Mouse (Mus musculus) frontal cortex, postnatal 36 days (tissue): ENCODE measurements around the gene Cat.
A peak's percentile ranks its signal among the peaks of the same experiment; 100 is the strongest.

Experiments used
- DNase-seq, 2 experiments: peaks; one replicate each; pipeline ENCODE4 v3.0.0; 2022; ENCODE audit warnings: low spot score in 2 of 2

Cat gene

GRCm38 (mm10) chr2:103477456-103477855 lies 7.5 kb downstream of the Cat start:
- no peak for DNase-seq

- no peak for DNase-seq
These were observed 8.3 kb downstream of the Cat start for GRCm38 (mm10) chr2:103476657-103477056.

GRCm38 (mm10) chr2:103476180-103476579 lies 8.8 kb downstream of the Cat start:
- no peak for DNase-seq

GRCm38 (mm10) chr2:103473362-103473761 lies 11.6 kb downstream of the Cat start:
- no peak for DNase-seq

- no peak for DNase-seq
These were observed 17.9 kb downstream of the Cat start for GRCm38 (mm10) chr2:103466984-103467588.

- no peak for DNase-seq
These were observed 18.7 kb downstream of the Cat start for GRCm38 (mm10) chr2:103466272-103466671.

GRCm38 (mm10) chr2:103465429-103465828 lies 19.5 kb downstream of the Cat start:
- DNase-seq = no peak

GRCm38 (mm10) chr2:103464524-103464923 lies 20.4 kb downstream of the Cat start:
- no peak for DNase-seq

- no peak for DNase-seq
These were observed 22.2 kb downstream of the Cat start for GRCm38 (mm10) chr2:103462746-103463145.

GRCm38 (mm10) chr2:103461743-103462142 lies 23.2 kb downstream of the Cat start:
- DNase-seq = no peak

GRCm38 (mm10) chr2:103461210-103461609 lies 23.8 kb downstream of the Cat start:
- no peak for DNase-seq

GRCm38 (mm10) chr2:103459069-103459468 lies 25.9 kb downstream of the Cat start:
- DNase-seq = no peak

GRCm38 (mm10) chr2:103457628-103458027 lies 27.3 kb downstream of the Cat start:
- DNase-seq = peak in 1 of 2 experiments; percentile 36

GRCm38 (mm10) chr2:103457048-103457447 lies 27.9 kb downstream of the Cat start:
- DNase-seq = no peak

- DNase-seq = peak; percentile 88 to 91
These were observed 28.3 kb downstream of the Cat start for GRCm38 (mm10) chr2:103456646-103457045.

- no peak for DNase-seq
These were observed 29.2 kb downstream of the Cat start for GRCm38 (mm10) chr2:103455748-103456147.

- DNase-seq = peak in 1 of 2 experiments; percentile 29
These were observed 32.4 kb downstream of the Cat start for GRCm38 (mm10) chr2:103452550-103452949.

GRCm38 (mm10) chr2:103450267-103450666 lies 34.7 kb downstream of the Cat start:
- DNase-seq = no peak

GRCm38 (mm10) chr2:103449813-103450212 lies 35.1 kb downstream of the Cat start:
- DNase-seq = no peak

- no peak for DNase-seq
These were observed 35.9 kb downstream of the Cat start for GRCm38 (mm10) chr2:103448947-103449560.

- no peak for DNase-seq
These were observed 38.6 kb downstream of the Cat start for GRCm38 (mm10) chr2:103446326-103446725.

GRCm38 (mm10) chr2:103445776-103446175 lies 39.2 kb downstream of the Cat start:
- DNase-seq = peak; percentile 31 to 70

GRCm38 (mm10) chr2:103439710-103440109 lies 45.2 kb downstream of the Cat start:
- DNase-seq = peak; percentile 70 to 85
